Mouse (Mus musculus) heart, postnatal 0 days (tissue): ENCODE data around the gene Nckap5. TPM values are rescaled to one million over a fixed set of nuclear protein-coding genes. Genes with fewer than 3 reads are reported as not detected.

Source experiments
- ATAC-seq: fragments of 200-750 bp; cut with Nextera tagmentation; 2 replicates; pipeline ENCODE4 v1.8.0; 2017; ENCODE audit warnings: low read depth, moderate number of reproducible peaks, moderate library complexity; ENCODE audit not compliant: insufficient read depth
- DNase-seq: peaks from one replicate; pipeline ENCODE4 v3.0.0-alpha.2; 2016; ENCODE audit warnings: low spot score
- H3K27ac ChIP-seq: fragments of 300-500 bp; sonication (generic); 2 replicates; pipeline ENCODE4 v1.5.1; 2014; ENCODE audit warnings: low read depth, mild to moderate bottlenecking
- H3K27me3 ChIP-seq: fragments of 300-500 bp; sonication (generic); 2 replicates; pipeline ENCODE4 v1.6.1; 2014; ENCODE audit warnings: low read length, mixed read lengths; ENCODE audit not compliant: control insufficient read depth, insufficient read depth
- H3K36me3 ChIP-seq: fragments of 300-500 bp; sonication (generic); replicated peaks from 2 replicates; pipeline ENCODE4 v1.6.1; 2014; ENCODE audit warnings: low read length, mixed read lengths; ENCODE audit not compliant: control insufficient read depth, insufficient read depth
- H3K4me1 ChIP-seq: fragments of 300-500 bp; sonication (generic); 2 replicates; pipeline ENCODE4 v1.6.1; 2014; ENCODE audit warnings: antibody characterized with exemption; ENCODE audit not compliant: control insufficient read depth, insufficient read depth
- H3K4me2 ChIP-seq: fragments of 300-500 bp; sonication (generic); 2 replicates; pipeline ENCODE4 v1.6.1; 2014; ENCODE audit warnings: low read depth, mild to moderate bottlenecking, low read length, moderate library complexity
- H3K4me3 ChIP-seq: fragments of 300-500 bp; sonication (generic); 2 replicates; pipeline ENCODE4 v1.5.1; 2014; ENCODE audit warnings: low read depth, low read length
- H3K9ac ChIP-seq: fragments of 300-500 bp; sonication (generic); replicated peaks from 2 replicates; pipeline ENCODE4 v1.6.1; 2014; ENCODE audit warnings: low read depth, low read length, mixed read lengths
- H3K9me3 ChIP-seq: fragments of 300-500 bp; sonication (generic); replicated peaks from 2 replicates; pipeline ENCODE4 v1.6.1; 2016; ENCODE audit warnings: low read length; ENCODE audit not compliant: control insufficient read depth
- CTCF ChIP-seq: IDR thresholded peaks from 2 replicates; pipeline ENCODE4 v1.5.1; 2016; ENCODE audit warnings: antibody characterized with exemption, control low read depth, low read depth
- EP300 ChIP-seq: IDR thresholded peaks from 2 replicates; pipeline ENCODE4 v1.6.1; 2016; ENCODE audit warnings: antibody characterized with exemption, low read depth
- WGBS: fragments of 180-500 bp; shearing (Covaris S2); extraction: QIAGEN DNeasy Blood & Tissue Kit; methylation state at CpG from one replicate; pipeline ENCODE4 v1.1.7; 2014; 5-methylcytosine and 5-hydroxymethylcytosine counted together
- polyA plus RNA-seq: library from polyadenylated mRNA; unstranded; fragments of >200 nt; fragmentation: Nextera tagmentation; extraction: Ambion mirVana; gene quantifications from 2 replicates; pipeline ENCODE4 v1.2.1, GENCODE M21; 2015
- total RNA-seq: library from RNA; depleted of rRNA; stranded (reverse); fragments of >200 nt; gene quantifications from 2 replicates; pipeline ENCODE4 v1.2.3, GENCODE M21; 2014; ENCODE audit warnings: low replicate concordance

The Nckap5 gene
- total and polyA plus RNA-seq, 2 experiments from 2014 or later, result 4.6 to 14.5 TPM

DNA sequence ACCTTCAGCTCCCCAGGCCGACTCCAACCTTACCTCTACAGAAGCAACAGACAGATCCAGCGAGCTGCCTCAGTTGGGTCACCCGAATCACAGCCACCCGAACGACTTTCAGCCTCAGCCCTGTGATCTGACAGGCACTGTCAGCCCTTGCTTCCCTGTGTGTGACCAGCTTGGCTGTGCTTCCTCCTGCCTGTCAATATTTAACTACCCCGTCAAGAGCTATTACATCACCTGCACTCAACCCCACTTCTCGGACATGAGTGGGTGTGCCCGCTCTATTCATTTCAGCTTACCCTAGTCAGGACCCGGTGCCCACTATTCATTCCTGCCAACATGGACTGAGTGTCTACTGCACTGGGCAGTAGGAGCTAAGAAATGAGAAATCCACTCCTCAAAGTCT lies 226.0 kb downstream of the Nckap5 start:
- 66% methylated on average over 9 of the region's 9 CpGs for WGBS
- H3K9me3 ChIP-seq, result no peaks in the 10 kb centered on the region
- H3K36me3 ChIP-seq, result no peaks in the 10 kb centered on the region
- ATAC-seq, result no peak
- H3K4me2 ChIP-seq, result no peak overlapping the region
- TF ChIP-seq CTCF, result no peak
- DNase-seq, result no peak
- H3K4me1 ChIP-seq, result no peaks in the 10 kb centered on the region
- H3K9ac ChIP-seq, result no peak overlapping the region
- no peak overlapping the region for H3K27ac ChIP-seq
- H3K4me3 ChIP-seq, result no peak overlapping the region
- no peaks in the 10 kb centered on the region for H3K27me3 ChIP-seq

GRCm38 (mm10) chr1:126603771-126604515 lies 226.7 kb downstream of the Nckap5 start:
- H3K9ac ChIP-seq, result no peak overlapping the region

DNA sequence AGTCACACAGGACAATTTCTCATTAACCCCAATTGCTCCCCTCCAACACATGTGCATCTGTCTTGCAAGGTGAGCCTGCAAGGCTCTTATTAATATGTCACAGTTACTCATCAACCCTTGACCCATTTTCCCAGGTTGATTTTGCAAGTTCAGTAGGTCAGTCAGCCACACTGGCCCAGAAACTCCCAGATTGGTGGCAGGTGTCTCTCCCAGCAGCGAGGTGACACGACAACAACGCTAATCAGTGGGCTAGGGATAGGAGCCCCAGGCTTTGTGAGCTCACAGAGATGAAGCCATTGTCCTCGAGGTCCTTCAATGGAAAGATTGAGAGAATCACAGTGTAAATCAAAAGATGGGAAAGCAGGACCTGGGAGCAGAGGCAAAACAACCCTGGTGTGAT lies 230.0 kb downstream of the Nckap5 start:
- DNase-seq (no peak), ATAC-seq (no peak)
- no peak overlapping the region for H3K4me3 ChIP-seq
- no peaks in the 10 kb centered on the region for H3K36me3 ChIP-seq
- H3K4me1 ChIP-seq, result peaks cover 5% of the 10 kb centered on the region; the same call in 1 of the 2 replicates
- no peak overlapping the region for H3K4me2 ChIP-seq
- no peak overlapping the region for H3K9ac ChIP-seq
- WGBS, result 88% methylated on average over 4 of the region's 4 CpGs
- TF ChIP-seq EP300, result no peak
- no peak for TF ChIP-seq CTCF
- no peaks in the 10 kb centered on the region for H3K27me3 ChIP-seq
- no peak overlapping the region for H3K27ac ChIP-seq
- no peaks in the 10 kb centered on the region for H3K9me3 ChIP-seq

More at GRCm38 (mm10) chr1:126603771-126604515, 226.7 kb downstream of the Nckap5 start:
- DNase-seq (no peak), ATAC-seq (no peak)
- TF ChIP-seq CTCF, result no peak
- TF ChIP-seq EP300, result no peak
- Histone ChIP-seq H3K4me2 (no peak overlapping the region), H3K4me1 (no peaks in the 10 kb centered on the region), H3K4me3 (no peak overlapping the region), H3K27me3 (no peaks in the 10 kb centered on the region), H3K27ac (no peak overlapping the region), H3K36me3 (no peaks in the 10 kb centered on the region), H3K9me3 (no peaks in the 10 kb centered on the region)
- 86% methylated on average over 7 of the region's 7 CpGs for WGBS

DNA sequence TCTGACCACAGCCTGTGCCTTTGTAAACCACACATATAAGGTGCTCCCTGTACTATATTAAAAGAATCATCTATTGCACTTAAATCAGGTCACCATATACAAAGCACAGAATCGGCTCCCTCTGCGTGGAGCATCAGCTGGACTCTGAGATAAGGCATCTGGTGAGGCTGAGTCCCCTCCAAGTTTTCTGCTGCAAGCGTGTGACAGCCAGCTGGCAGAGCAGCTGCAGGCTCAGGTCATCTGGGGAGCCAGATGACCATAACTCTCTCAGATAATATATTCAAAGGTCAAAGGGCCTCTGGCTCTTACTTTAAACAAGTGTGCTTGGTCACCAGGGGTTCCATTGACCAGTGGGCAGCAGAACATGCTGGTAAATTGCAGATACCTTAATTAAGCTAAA lies 233.2 kb downstream of the Nckap5 start:
- Histone ChIP-seq H3K9ac (no peak overlapping the region), H3K36me3 (no peaks in the 10 kb centered on the region), H3K9me3 (no peaks in the 10 kb centered on the region), H3K4me3 (no peak overlapping the region), H3K4me2 (no peak overlapping the region), H3K4me1 (peaks cover 15% of the 10 kb centered on the region), H3K27ac (no peak overlapping the region), H3K27me3 (no peaks in the 10 kb centered on the region)
- TF ChIP-seq CTCF (no peak), EP300 (no peak)
- DNase-seq (no peak), ATAC-seq (no peak)
- 16% methylated on average over 3 of the region's 3 CpGs for WGBS

DNA sequence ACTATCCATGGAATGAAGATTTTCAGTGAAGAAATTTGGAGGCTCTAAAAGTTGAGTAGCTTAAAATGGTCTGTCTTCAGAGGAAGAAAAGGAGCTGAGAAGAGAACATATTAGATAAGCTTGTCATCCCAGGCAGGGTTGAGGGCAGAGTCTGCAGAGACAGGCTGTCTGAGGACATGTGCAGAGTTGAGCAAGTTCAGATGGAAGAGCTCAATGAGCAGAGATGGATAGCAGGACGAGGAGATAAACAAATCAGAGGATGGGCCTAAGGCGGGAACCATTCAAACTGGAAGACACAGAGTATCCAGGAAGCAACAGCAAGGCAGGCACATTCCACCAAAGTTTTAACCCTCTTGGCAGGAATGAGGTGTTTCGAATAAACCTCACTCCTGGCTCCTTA lies 235.8 kb downstream of the Nckap5 start:
- H3K9ac ChIP-seq, result no peak overlapping the region
- H3K9me3 ChIP-seq, result no peaks in the 10 kb centered on the region
- no peaks in the 10 kb centered on the region for H3K36me3 ChIP-seq
- 70% methylated on average over 3 of the region's 3 CpGs for WGBS
- no peak overlapping the region for H3K4me3 ChIP-seq
- ATAC-seq (no peak), DNase-seq (no peak)
- H3K27ac ChIP-seq, result no peak overlapping the region
- peaks cover 15% of the 10 kb centered on the region for H3K4me1 ChIP-seq
- no peaks in the 10 kb centered on the region for H3K27me3 ChIP-seq
- no peak overlapping the region for H3K4me2 ChIP-seq
- TF ChIP-seq CTCF, result no peak
- no peak for TF ChIP-seq EP300
